Mouse (Mus musculus): Measurements from ENCODE around the gene Atcay. TPM values are rescaled to one million over a fixed set of nuclear protein-coding genes. Genes with fewer than 3 reads are reported as not detected.

The Atcay gene
- polyA plus RNA-seq, 1 experiment, result not detected

- Histone ChIP-seq H3K9me3 (no peaks in the 10 kb centered on the region), H3K27me3 (replicated peaks) (peaks cover 87% of the 10 kb centered on the region), H3K4me3 (replicated peaks) (peak overlapping the region; percentile 84), H3K4me1 (peaks cover 53% of the 10 kb centered on the region), H3K36me3 (replicated peaks; ENCODE audit: low read length) (peaks cover 7% of the 10 kb centered on the region)
- TF ChIP-seq FLI1 (IDR thresholded peaks at IDR 0.05; ENCODE audit: low read length) (no peak), GATA1 (IDR thresholded peaks at IDR 0.05; ENCODE audit: borderline replicate concordance, low read length) (no peak)
Observed at GRCm38 (mm10) chr10:81244146-81244545, 13.5 kb upstream of the Atcay start.

DNA sequence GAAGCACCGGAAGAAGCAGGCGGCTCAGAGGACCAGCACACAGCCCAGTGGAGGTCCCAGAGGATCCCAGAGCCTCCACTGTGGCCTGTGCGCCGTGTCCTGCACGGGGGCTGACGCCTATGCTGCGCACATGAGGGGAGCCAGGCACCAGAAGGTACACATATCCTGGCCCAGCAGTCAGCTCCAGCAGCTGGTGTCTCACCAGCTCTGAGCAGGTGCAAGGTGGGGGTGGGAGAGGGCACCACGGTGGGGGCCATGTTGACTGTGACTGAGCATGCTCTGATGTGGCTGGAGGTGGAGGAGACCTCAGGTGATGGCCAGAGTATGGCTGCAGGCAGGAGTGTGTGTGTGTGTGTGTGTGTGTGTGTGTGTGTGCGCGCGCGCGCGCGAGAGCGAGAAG is 11.4 kb upstream of the Atcay start:
- H3K9me3 ChIP-seq, result no peaks in the 10 kb centered on the region
- TF ChIP-seq FLI1 (IDR thresholded peaks at IDR 0.05; ENCODE audit: low read length) (no peak), GATA1 (IDR thresholded peaks at IDR 0.05; ENCODE audit: borderline replicate concordance, low read length) (no peak)
- no peak overlapping the region for H3K4me3 ChIP-seq (replicated peaks)
- H3K27me3 ChIP-seq (replicated peaks), result peaks cover 87% of the 10 kb centered on the region
- no peaks in the 10 kb centered on the region for H3K36me3 ChIP-seq (replicated peaks; ENCODE audit: low read length)
- peaks cover 45% of the 10 kb centered on the region for H3K4me1 ChIP-seq

DNA sequence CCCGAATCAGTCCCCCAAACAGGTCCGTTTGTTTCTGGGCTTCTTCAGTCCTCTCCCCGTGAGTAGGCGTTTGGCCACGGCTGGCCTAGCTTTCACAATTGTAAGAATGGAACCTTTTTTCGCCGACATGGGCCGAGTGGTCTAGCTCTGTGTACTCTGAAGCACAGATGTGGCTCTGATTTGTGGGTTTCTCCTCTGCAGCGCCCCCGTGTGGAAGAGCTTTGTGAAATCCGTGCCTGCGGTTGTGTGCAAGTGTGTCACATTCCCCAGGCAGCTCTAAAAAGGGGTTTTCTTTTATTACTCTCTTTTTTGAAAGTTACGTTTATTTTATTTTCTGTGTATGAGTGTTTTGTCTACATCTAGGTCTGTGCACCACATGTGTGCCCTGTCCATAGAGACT is 10.2 kb upstream of the Atcay start:
- peaks cover 86% of the 10 kb centered on the region for H3K27me3 ChIP-seq (replicated peaks)
- no peak for TF ChIP-seq GATA1 (IDR thresholded peaks at IDR 0.05; ENCODE audit: borderline replicate concordance, low read length)
- no peak for TF ChIP-seq FLI1 (IDR thresholded peaks at IDR 0.05; ENCODE audit: low read length)

GRCm38 (mm10) chr10:81238618-81239017 is 8.0 kb upstream of the Atcay start:
- H3K4me1 ChIP-seq, result peaks cover 23% of the 10 kb centered on the region
- no peak overlapping the region for H3K4me3 ChIP-seq (replicated peaks)
- H3K36me3 ChIP-seq (replicated peaks; ENCODE audit: low read length), result no peaks in the 10 kb centered on the region
- no peaks in the 10 kb centered on the region for H3K9me3 ChIP-seq
- TF ChIP-seq GATA1 (IDR thresholded peaks at IDR 0.05; ENCODE audit: borderline replicate concordance, low read length) (no peak), FLI1 (IDR thresholded peaks at IDR 0.05; ENCODE audit: low read length) (no peak)
- H3K27me3 ChIP-seq (replicated peaks), result peaks cover 83% of the 10 kb centered on the region

More for the DNA sequence above, 10.2 kb upstream of the Atcay start:
- no peaks in the 10 kb centered on the region for H3K9me3 ChIP-seq
- H3K4me3 ChIP-seq (replicated peaks), result no peak overlapping the region
- no peaks in the 10 kb centered on the region for H3K36me3 ChIP-seq (replicated peaks; ENCODE audit: low read length)
- peaks cover 38% of the 10 kb centered on the region for H3K4me1 ChIP-seq

DNA sequence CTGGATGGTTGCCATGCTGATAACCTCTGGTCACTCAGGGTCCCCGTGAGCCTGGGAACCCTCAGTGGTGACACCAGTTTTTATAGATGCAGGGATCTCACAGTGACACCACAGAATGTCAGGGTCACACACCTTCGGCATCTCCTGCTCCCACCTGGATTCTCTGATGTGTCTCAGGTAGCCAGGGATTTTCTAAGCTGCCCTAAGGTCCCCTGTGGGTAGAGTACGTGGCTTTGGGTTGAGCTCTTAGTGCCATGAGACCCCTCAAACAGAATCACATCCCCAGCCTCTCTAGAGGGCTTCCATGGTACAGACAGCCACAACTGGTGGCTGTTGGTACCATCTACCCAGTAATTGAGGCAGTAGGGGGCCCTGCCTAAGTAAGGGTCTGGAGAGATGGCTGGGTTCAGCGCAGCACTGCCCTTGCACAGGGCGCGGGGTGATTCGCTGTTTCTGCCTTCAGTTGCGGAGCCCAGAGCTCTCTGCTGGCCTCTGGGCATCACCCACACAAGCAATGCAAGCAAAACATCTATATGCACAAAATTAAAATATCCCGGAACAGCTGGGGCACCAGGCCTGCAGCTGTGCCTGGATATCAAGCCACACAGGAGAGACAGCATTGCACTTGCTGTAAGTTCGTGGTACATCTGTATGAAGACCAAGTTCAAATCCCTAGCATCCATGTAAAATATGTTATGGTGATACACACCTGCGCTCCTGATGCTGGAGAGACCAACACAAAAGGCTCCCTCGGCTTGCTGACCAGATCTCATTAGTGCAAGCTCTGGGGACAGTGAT is 6.0 kb upstream of the Atcay start:
- Histone ChIP-seq H3K27me3 (replicated peaks) (peaks cover 73% of the 10 kb centered on the region), H3K4me1 (peaks cover 36% of the 10 kb centered on the region), H3K4me3 (replicated peaks) (no peak overlapping the region), H3K9me3 (no peaks in the 10 kb centered on the region), H3K36me3 (replicated peaks; ENCODE audit: low read length) (no peaks in the 10 kb centered on the region)
- TF ChIP-seq GATA1 (IDR thresholded peaks at IDR 0.05; ENCODE audit: borderline replicate concordance, low read length), result no peak
- no peak for TF ChIP-seq FLI1 (IDR thresholded peaks at IDR 0.05; ENCODE audit: low read length)

- peak overlapping the region; percentile 28 for H3K4me3 ChIP-seq (replicated peaks)
- H3K27me3 ChIP-seq (replicated peaks), result peaks cover 73% of the 10 kb centered on the region
- H3K4me1 ChIP-seq, result peaks cover 58% of the 10 kb centered on the region
- no peaks in the 10 kb centered on the region for H3K36me3 ChIP-seq (replicated peaks; ENCODE audit: low read length)
- TF ChIP-seq GATA1 (IDR thresholded peaks at IDR 0.05; ENCODE audit: borderline replicate concordance, low read length) (no peak), FLI1 (IDR thresholded peaks at IDR 0.05; ENCODE audit: low read length) (no peak)
- H3K9me3 ChIP-seq, result no peaks in the 10 kb centered on the region
Observed at GRCm38 (mm10) chr10:81234206-81234605, 3.6 kb upstream of the Atcay start.

GRCm38 (mm10) chr10:81233226-81233585 is 2.6 kb upstream of the Atcay start:
- Histone ChIP-seq H3K4me3 (replicated peaks) (peak overlapping the region; percentile 95), H3K4me1 (peaks cover 56% of the 10 kb centered on the region), H3K27me3 (replicated peaks) (peaks cover 75% of the 10 kb centered on the region), H3K36me3 (replicated peaks; ENCODE audit: low read length) (no peaks in the 10 kb centered on the region), H3K9me3 (no peaks in the 10 kb centered on the region)
- no peak for TF ChIP-seq FLI1 (IDR thresholded peaks at IDR 0.05; ENCODE audit: low read length)
- TF ChIP-seq GATA1 (IDR thresholded peaks at IDR 0.05; ENCODE audit: borderline replicate concordance, low read length), result no peak

GRCm38 (mm10) chr10:81232580-81233225 is 2.1 kb upstream of the Atcay start, which contains the start of gene Zfr2:
Zfr2 (plus strand) TSS chr10:81233155.
- Histone ChIP-seq H3K4me1 (peaks cover 51% of the 10 kb centered on the region), H3K4me3 (replicated peaks) (peak within 1 kb of the TSS; percentile 95), H3K27me3 (replicated peaks) (peaks cover 75% of the 10 kb centered on the region), H3K36me3 (replicated peaks; ENCODE audit: low read length) (no peaks in the 10 kb centered on the region), H3K9me3 (no peaks in the 10 kb centered on the region)
- TF ChIP-seq FLI1 (IDR thresholded peaks at IDR 0.05; ENCODE audit: low read length) (no peak), GATA1 (IDR thresholded peaks at IDR 0.05; ENCODE audit: borderline replicate concordance, low read length) (no peak)

- H3K27me3 ChIP-seq (replicated peaks), result peaks cover 62% of the 10 kb centered on the region
- TF ChIP-seq GATA1 (IDR thresholded peaks at IDR 0.05; ENCODE audit: borderline replicate concordance, low read length) (no peak), FLI1 (IDR thresholded peaks at IDR 0.05; ENCODE audit: low read length) (no peak)
- H3K4me3 ChIP-seq (replicated peaks), result peak overlapping the region; percentile 56
- no peaks in the 10 kb centered on the region for H3K36me3 ChIP-seq (replicated peaks; ENCODE audit: low read length)
- H3K4me1 ChIP-seq, result peaks cover 49% of the 10 kb centered on the region
- no peaks in the 10 kb centered on the region for H3K9me3 ChIP-seq
Observed at GRCm38 (mm10) chr10:81231436-81231835, 803 bp upstream of the Atcay start.
